Mouse (Mus musculus): ENCODE data around the gene Ttll8. TPM values are rescaled to one million over a fixed set of nuclear protein-coding genes. Genes with fewer than 3 reads are reported as not detected.

Gene Ttll8
- polyA plus RNA-seq, 1 experiment from 2014 or later, result not detected

DNA sequence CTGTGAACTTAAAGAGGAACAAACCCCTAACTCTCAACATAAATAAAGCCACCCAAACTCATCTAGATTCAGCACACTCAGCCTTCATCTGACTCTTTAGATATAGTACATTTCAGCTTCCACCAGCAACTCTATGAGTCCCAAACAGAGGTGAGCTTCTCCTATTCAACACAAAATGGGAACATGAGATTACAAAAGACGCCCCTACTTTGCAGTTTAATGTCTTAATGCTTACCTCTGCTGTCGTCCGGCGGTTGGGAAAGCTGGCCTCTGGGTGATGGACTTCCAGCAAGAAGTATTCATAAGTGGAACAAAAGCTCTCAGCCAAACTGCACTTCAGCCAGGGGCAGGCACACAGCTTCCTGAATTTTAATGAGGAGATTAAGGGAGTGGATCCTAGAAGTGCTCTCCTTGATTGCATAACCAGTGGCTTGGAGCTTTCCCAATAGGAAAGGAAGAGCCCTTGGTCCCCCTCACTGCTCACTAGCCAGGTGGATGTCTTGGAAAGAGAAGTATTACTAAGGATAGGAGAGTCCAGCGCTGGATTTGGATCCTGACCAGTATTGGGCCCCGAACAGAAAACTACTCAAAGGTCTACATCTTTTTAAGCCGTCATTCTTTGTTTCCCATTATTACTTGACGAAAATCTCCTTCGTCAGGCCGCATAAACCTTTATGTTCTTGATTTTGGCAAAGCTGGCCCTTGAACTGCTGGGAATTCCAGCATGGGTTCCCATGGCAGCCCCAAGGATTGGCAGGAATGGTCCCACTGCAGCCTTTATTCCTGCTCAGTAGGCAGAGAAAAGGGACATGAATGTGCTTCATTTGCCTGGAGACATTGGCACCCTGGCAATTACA lies 24.3 kb upstream of the Ttll8 start, which contains the start of gene Mlc1:
Gene Mlc1, minus strand, starts transcription at position 727 of the 857 bp plus-strand sequence.
- no peak for ATAC-seq (replicated peaks; ENCODE audit: insufficient number of reproducible peaks, low FRiP score, low TSS enrichment)
- H3K4me1 ChIP-seq (ENCODE audit: control insufficient read depth, insufficient read depth, low read length), result no peaks in the 10 kb centered on the region
- H3K27ac ChIP-seq (ENCODE audit: low read depth, low read length), result no peak within 1 kb of the TSS
- H3K4me2 ChIP-seq, result no peak within 1 kb of the TSS
- H3K9me3 ChIP-seq (replicated peaks; ENCODE audit: control insufficient read depth, low read length), result no peaks in the 10 kb centered on the region
- H3K36me3 ChIP-seq (ENCODE audit: control insufficient read depth, insufficient read depth, low read length), result no peaks in the 10 kb centered on the region
- H3K9ac ChIP-seq (ENCODE audit: low read depth, low read length), result no peak within 1 kb of the TSS
- 72% methylated on average over 10 of the region's 10 CpGs for WGBS (ENCODE audit: insufficient replicate concordance)
- no peak within 1 kb of the TSS for H3K4me3 ChIP-seq (ENCODE audit: low read depth, low read length)
- H3K27me3 ChIP-seq (ENCODE audit: control insufficient read depth, insufficient read depth, low read length), result no peaks in the 10 kb centered on the region

DNA sequence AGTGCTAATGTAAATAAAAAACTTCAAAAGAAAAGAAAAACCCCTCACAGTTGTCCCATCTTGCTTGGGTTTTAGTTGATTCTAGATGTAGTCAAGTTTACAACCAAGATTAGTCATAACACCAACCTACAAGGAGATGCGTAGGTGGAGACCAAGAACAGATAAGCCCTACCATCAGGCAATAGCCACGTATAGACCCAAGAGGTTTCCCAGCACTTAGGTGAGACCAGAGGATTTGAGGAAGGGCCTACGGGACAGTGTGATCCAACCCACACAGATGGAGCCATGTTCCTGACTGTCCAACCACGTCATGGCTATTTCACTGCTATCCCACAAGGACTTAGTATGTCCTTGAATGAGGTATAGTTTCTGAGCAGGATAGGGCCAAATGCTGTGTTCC lies 18.1 kb upstream of the Ttll8 start:
- WGBS (ENCODE audit: insufficient replicate concordance), result 83% methylated on average over 4 of the region's 4 CpGs

DNA sequence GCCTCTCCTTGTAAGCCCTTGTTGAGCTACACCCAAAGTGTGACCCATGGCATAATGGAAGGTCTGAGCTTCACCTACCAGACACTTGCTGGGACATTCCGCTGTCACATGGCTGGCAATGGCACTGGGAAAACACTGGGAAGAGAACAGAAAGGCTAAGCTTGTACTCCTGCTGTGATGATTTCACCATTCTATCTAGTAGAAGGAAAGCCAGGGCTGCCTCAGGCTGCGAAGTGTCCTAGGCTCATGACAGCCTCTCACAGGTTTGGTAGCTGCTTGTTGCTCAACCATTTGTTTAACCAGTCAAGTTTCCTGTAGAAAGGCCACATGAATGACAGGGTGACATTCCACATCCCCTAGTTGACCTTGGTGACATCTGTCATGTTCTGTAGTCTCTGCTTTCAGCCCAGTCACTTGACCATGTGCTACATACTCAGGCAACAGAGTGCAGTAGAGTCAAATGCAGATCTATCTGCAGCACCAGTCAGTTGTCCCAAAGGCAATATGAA lies 9.9 kb upstream of the Ttll8 start:
- ATAC-seq (replicated peaks; ENCODE audit: insufficient number of reproducible peaks, low FRiP score, low TSS enrichment), result no peak
- no peaks in the 10 kb centered on the region for H3K27me3 ChIP-seq (ENCODE audit: control insufficient read depth, insufficient read depth, low read length)
- 77% methylated on average over 2 of the region's 2 CpGs for WGBS (ENCODE audit: insufficient replicate concordance)

More for the DNA sequence above, 18.1 kb upstream of the Ttll8 start:
- H3K27me3 ChIP-seq (ENCODE audit: control insufficient read depth, insufficient read depth, low read length), result no peaks in the 10 kb centered on the region
- no peaks in the 10 kb centered on the region for H3K4me1 ChIP-seq (ENCODE audit: control insufficient read depth, insufficient read depth, low read length)
- no peak overlapping the region for H3K4me3 ChIP-seq (ENCODE audit: low read depth, low read length)
- H3K4me2 ChIP-seq, result no peak overlapping the region
- no peak overlapping the region for H3K27ac ChIP-seq (ENCODE audit: low read depth, low read length)
- no peak overlapping the region for H3K9ac ChIP-seq (ENCODE audit: low read depth, low read length)
- H3K9me3 ChIP-seq (replicated peaks; ENCODE audit: control insufficient read depth, low read length), result no peaks in the 10 kb centered on the region
- ATAC-seq (replicated peaks; ENCODE audit: insufficient number of reproducible peaks, low FRiP score, low TSS enrichment), result no peak
- H3K36me3 ChIP-seq (ENCODE audit: control insufficient read depth, insufficient read depth, low read length), result no peaks in the 10 kb centered on the region

DNA sequence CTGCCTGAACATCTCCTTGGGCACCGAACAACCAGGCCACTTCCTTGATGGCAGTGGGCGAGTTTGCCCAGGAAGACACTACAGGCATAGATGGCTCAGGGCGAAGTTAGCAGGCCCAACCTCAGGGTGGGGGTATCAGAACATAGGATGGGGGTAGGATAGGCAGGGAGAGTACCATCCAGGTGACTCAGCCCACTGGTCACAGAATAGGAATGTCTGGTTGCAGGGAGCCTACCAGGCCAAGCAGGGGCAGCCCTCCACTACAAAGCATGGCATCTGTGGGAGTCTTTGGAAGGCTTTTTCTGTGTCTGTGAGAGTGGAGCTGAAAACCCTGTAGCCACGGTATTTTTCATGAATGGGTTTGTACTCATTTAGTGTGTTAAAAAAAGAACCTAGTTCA lies 3.3 kb upstream of the Ttll8 start:
- Histone ChIP-seq H3K4me2 (no peak overlapping the region), H3K27me3 (ENCODE audit: control insufficient read depth, insufficient read depth, low read length) (peaks cover 30% of the 10 kb centered on the region), H3K4me3 (ENCODE audit: low read depth, low read length) (no peak overlapping the region), H3K9ac (ENCODE audit: low read depth, low read length) (no peak overlapping the region), H3K27ac (ENCODE audit: low read depth, low read length) (no peak overlapping the region), H3K36me3 (ENCODE audit: control insufficient read depth, insufficient read depth, low read length) (no peaks in the 10 kb centered on the region), H3K9me3 (replicated peaks; ENCODE audit: control insufficient read depth, low read length) (no peaks in the 10 kb centered on the region), H3K4me1 (ENCODE audit: control insufficient read depth, insufficient read depth, low read length) (no peaks in the 10 kb centered on the region)
- no peak for ATAC-seq (replicated peaks; ENCODE audit: insufficient number of reproducible peaks, low FRiP score, low TSS enrichment)
- 73% methylated on average over 4 of the region's 4 CpGs for WGBS (ENCODE audit: insufficient replicate concordance)

More for the DNA sequence above, 9.9 kb upstream of the Ttll8 start:
- no peak overlapping the region for H3K4me2 ChIP-seq
- no peak overlapping the region for H3K27ac ChIP-seq (ENCODE audit: low read depth, low read length)
- H3K36me3 ChIP-seq (ENCODE audit: control insufficient read depth, insufficient read depth, low read length), result no peaks in the 10 kb centered on the region
- no peaks in the 10 kb centered on the region for H3K9me3 ChIP-seq (replicated peaks; ENCODE audit: control insufficient read depth, low read length)
- no peak overlapping the region for H3K9ac ChIP-seq (ENCODE audit: low read depth, low read length)
- no peaks in the 10 kb centered on the region for H3K4me1 ChIP-seq (ENCODE audit: control insufficient read depth, insufficient read depth, low read length)
- no peak overlapping the region for H3K4me3 ChIP-seq (ENCODE audit: low read depth, low read length)

DNA sequence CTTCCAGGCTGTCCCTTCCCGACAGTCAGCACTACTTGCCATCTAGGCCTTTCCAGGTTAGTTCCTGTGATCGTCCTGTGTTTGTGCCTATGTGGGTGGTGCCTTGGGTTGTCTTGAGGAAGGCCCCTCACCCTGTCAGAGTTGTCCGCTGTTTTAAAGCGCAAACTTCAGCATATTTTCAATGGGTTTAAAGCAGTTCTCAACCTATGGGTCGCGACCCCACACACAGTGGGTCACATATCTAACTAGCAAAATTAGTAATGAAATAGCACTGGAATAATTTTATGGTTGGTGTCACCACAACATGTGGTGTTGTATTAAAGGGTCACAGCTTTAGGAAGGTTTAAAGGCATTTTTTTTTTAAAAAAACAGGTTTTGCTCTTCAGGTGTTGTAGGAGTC lies 1.1 kb upstream of the Ttll8 start:
- WGBS (ENCODE audit: insufficient replicate concordance), result 80% methylated on average over 6 of the region's 6 CpGs
- ATAC-seq (replicated peaks; ENCODE audit: insufficient number of reproducible peaks, low FRiP score, low TSS enrichment), result no peak
- H3K27me3 ChIP-seq (ENCODE audit: control insufficient read depth, insufficient read depth, low read length), result peaks cover 30% of the 10 kb centered on the region

DNA sequence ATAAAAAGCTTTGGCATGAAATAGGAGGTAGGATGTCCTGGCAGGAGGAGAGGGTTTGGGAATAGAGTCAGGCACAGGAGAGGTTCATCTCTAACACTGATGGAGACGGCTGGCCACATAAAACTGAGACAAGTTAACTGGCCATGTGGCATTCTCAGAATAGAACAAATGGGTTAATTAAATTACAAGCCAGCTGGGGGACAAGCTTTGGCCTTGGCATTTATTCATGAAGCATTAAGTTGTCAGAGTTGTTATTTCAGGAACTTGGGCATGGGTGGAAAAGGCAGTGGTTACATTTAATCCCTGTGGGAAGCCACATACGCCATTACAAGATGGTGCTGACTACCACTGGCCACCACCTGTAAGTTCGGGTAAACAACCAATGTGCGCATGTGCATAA lies 3.0 kb downstream of the Ttll8 start:
- Histone ChIP-seq H3K4me3 (ENCODE audit: low read depth, low read length) (no peak overlapping the region), H3K9ac (ENCODE audit: low read depth, low read length) (no peak overlapping the region), H3K27me3 (ENCODE audit: control insufficient read depth, insufficient read depth, low read length) (peaks cover 26% of the 10 kb centered on the region), H3K9me3 (replicated peaks; ENCODE audit: control insufficient read depth, low read length) (no peaks in the 10 kb centered on the region), H3K36me3 (ENCODE audit: control insufficient read depth, insufficient read depth, low read length) (no peaks in the 10 kb centered on the region), H3K27ac (ENCODE audit: low read depth, low read length) (no peak overlapping the region), H3K4me2 (no peak overlapping the region), H3K4me1 (ENCODE audit: control insufficient read depth, insufficient read depth, low read length) (no peaks in the 10 kb centered on the region)
- no peak for ATAC-seq (replicated peaks; ENCODE audit: insufficient number of reproducible peaks, low FRiP score, low TSS enrichment)
- WGBS (ENCODE audit: insufficient replicate concordance), result 75% methylated on average over 4 of the region's 4 CpGs

More for the DNA sequence above, 1.1 kb upstream of the Ttll8 start:
- no peaks in the 10 kb centered on the region for H3K36me3 ChIP-seq (ENCODE audit: control insufficient read depth, insufficient read depth, low read length)
- no peak overlapping the region for H3K4me2 ChIP-seq
- H3K27ac ChIP-seq (ENCODE audit: low read depth, low read length), result no peak overlapping the region
- no peak overlapping the region for H3K9ac ChIP-seq (ENCODE audit: low read depth, low read length)
- H3K9me3 ChIP-seq (replicated peaks; ENCODE audit: control insufficient read depth, low read length), result no peaks in the 10 kb centered on the region
- no peaks in the 10 kb centered on the region for H3K4me1 ChIP-seq (ENCODE audit: control insufficient read depth, insufficient read depth, low read length)
- H3K4me3 ChIP-seq (ENCODE audit: low read depth, low read length), result no peak overlapping the region

DNA sequence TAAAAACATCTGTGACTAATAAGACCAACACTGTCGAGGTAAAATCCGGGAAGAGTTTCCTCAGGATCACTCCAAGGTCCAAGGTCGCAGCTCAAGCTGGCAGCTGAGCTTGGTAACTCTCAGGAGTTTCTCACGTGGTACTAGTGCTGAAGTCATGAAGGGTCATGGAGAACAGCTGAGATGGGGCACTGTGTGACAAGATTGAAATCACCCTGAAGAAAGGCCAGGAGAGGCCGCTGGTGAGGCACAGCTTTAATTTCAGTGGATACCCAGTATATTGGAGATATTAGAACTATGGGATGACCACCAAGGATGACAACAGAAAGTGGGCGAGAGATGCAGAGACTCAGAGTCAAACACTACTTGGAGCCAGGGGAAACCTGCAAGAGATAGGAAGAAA lies 7.4 kb downstream of the Ttll8 start:
- Histone ChIP-seq H3K36me3 (ENCODE audit: control insufficient read depth, insufficient read depth, low read length) (no peaks in the 10 kb centered on the region), H3K4me3 (ENCODE audit: low read depth, low read length) (no peak overlapping the region), H3K9ac (ENCODE audit: low read depth, low read length) (no peak overlapping the region), H3K27me3 (ENCODE audit: control insufficient read depth, insufficient read depth, low read length) (no peaks in the 10 kb centered on the region), H3K27ac (ENCODE audit: low read depth, low read length) (no peak overlapping the region), H3K4me1 (ENCODE audit: control insufficient read depth, insufficient read depth, low read length) (no peaks in the 10 kb centered on the region), H3K9me3 (replicated peaks; ENCODE audit: control insufficient read depth, low read length) (no peaks in the 10 kb centered on the region), H3K4me2 (no peak overlapping the region)
- WGBS (ENCODE audit: insufficient replicate concordance), result 53% methylated on average over 6 of the region's 6 CpGs
- no peak for ATAC-seq (replicated peaks; ENCODE audit: insufficient number of reproducible peaks, low FRiP score, low TSS enrichment)

DNA sequence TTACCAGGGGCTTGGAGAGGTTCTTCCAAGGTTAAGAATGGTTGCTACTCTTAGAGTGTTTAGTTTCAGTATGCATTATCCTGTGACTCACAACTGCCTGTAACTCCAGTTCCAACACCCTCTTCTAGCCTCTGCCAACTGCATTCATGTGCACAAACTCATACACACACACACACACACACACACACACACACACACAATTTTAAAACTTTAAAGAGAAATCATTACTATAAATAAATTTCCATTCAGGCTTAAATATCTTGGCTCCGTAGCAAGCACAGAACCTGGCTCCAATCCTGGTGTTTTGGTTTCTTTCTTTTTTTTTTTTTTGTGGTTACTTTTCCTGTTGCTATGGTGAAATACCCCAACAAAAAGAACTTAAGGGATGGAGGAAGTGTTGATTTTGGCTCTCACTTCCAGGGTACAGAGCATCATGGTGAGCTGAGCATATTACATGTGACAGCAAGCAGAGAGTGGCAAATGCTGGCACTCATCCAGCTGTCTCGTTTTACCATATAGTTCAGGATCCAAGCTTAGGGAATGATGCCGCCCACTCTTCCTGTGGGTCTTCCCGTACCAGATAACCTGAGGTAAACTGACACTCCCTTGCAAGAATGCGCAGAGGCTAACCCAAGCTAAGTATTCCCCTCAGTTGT lies 10.2 kb downstream of the Ttll8 start:
- H3K4me3 ChIP-seq (ENCODE audit: low read depth, low read length), result no peak overlapping the region
- no peaks in the 10 kb centered on the region for H3K36me3 ChIP-seq (ENCODE audit: control insufficient read depth, insufficient read depth, low read length)
- no peak overlapping the region for H3K27ac ChIP-seq (ENCODE audit: low read depth, low read length)
- no peak overlapping the region for H3K9ac ChIP-seq (ENCODE audit: low read depth, low read length)
- H3K4me1 ChIP-seq (ENCODE audit: control insufficient read depth, insufficient read depth, low read length), result no peaks in the 10 kb centered on the region
- no peaks in the 10 kb centered on the region for H3K27me3 ChIP-seq (ENCODE audit: control insufficient read depth, insufficient read depth, low read length)
- no peaks in the 10 kb centered on the region for H3K9me3 ChIP-seq (replicated peaks; ENCODE audit: control insufficient read depth, low read length)
- 71% methylated on average over 5 of the region's 5 CpGs for WGBS (ENCODE audit: insufficient replicate concordance)
- no peak overlapping the region for H3K4me2 ChIP-seq
- no peak for ATAC-seq (replicated peaks; ENCODE audit: insufficient number of reproducible peaks, low FRiP score, low TSS enrichment)

All from heart, embryonic 11.5 days (tissue).